Comparison of ENCODE assay signal across 9 mouse cellular contexts in the genomic region with DNA sequence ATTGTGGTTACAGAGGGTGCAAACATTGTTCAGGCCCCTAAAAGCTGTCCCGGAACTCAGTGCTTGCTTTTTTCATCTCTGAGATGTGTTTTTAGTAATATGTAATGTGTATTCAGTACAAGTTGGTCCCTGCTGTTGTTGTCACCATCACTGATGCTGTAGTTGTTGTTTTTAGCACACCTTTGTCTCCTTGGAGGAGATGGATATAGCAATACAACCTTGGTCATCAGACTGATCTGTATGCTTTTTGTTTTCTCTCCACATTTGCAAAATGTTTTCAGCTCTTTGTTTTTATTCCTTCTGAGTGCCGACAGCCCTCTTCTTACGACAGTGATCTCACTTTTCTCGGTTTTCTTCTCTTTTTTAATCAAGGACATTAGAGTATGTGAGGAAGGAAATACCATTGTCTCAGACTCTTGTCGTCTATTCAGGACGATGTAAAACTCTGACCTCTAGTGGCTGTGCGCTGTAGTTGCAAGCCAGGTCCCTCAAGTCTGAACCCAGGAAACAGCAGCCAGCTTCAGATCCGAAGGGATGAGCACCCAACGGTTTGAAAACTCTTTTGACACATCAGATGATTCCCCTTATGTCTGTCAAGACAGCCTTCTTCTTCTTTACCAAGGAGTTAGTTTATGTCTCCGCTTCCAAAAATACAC.
DNase-seq lines count a peak whose midpoint lies in the region; ATAC-seq and TF ChIP-seq lines count a peak whose summit lies in the region.
"Had no signal": no experiment of that assay in that cellular context is flagged by ENCODE, and none has a peak within 500 bp of the region (broad histone marks: within the 10 kb centered on the region; RNA-seq: fewer than 3 reads in every experiment).

No protein-coding gene starts in this region.

- no peak for ATAC-seq in heart, embryonic 11.5 days (replicated peaks; ENCODE audit: insufficient number of reproducible peaks, low FRiP score, low TSS enrichment)
- ATAC-seq in intestine, embryonic 14.5 days (replicated peaks; ENCODE audit: low FRiP score, low TSS enrichment, low read depth): peak; percentile 64; the same call in 1 of the 2 replicates
- peak; percentile 79; the same call in 1 of the 2 replicates for ATAC-seq in midbrain, embryonic 14.5 days (ENCODE audit: low FRiP score, low TSS enrichment)

- no peak for TF ChIP-seq POLR2A in cerebellum, adult 2 months (IDR thresholded peaks at IDR 0.05; ENCODE audit: borderline replicate concordance, insufficient read depth, low read length)

- no peaks in the 10 kb centered on the region for H3K27me3 ChIP-seq in heart, embryonic 11.5 days (ENCODE audit: control insufficient read depth, insufficient read depth, low read length)
- no peaks in the 10 kb centered on the region for H3K27me3 ChIP-seq in cerebellum, adult 2 months (ENCODE audit: control insufficient read depth, insufficient read depth, low read length)
- no peaks in the 10 kb centered on the region for H3K27me3 ChIP-seq in intestine, embryonic 14.5 days (replicated peaks; ENCODE audit: control insufficient read depth, insufficient read depth, low read length)
- no peaks in the 10 kb centered on the region for H3K27me3 ChIP-seq in midbrain, embryonic 14.5 days (ENCODE audit: control insufficient read depth, insufficient read depth, low read length)

- H3K36me3 ChIP-seq in heart, embryonic 11.5 days (ENCODE audit: control insufficient read depth, insufficient read depth, low read length): no peaks in the 10 kb centered on the region
- no peaks in the 10 kb centered on the region for H3K36me3 ChIP-seq in intestine, embryonic 14.5 days (ENCODE audit: control insufficient read depth, insufficient read depth, low read length)
- no peaks in the 10 kb centered on the region for H3K36me3 ChIP-seq in midbrain, embryonic 14.5 days (ENCODE audit: control insufficient read depth, insufficient read depth, low read length)

- DNase-seq in heart, adult 11 months: peak; percentile 92
- DNase-seq in cerebellum, adult 2 months: peak; percentile 44 to 50
- peak; percentile 14 to 65 for DNase-seq in frontal cortex, postnatal 10 days (ENCODE audit: low spot score in 2 of 2)
- peak; percentile 68 for DNase-seq in intestine, embryonic 14.5 days (ENCODE audit: low spot score)
- peak; percentile 19 to 41 for DNase-seq in left cerebral cortex, adult 8-10 months (ENCODE audit: low spot score in 2 of 2)
- peak; percentile 93 for DNase-seq in midbrain, embryonic 14.5 days
- peak; percentile 28 for DNase-seq in skeletal muscle tissue, adult 2 months (ENCODE audit: low read depth, low spot score)

- no peak overlapping the region for H3K27ac ChIP-seq in heart, embryonic 11.5 days (ENCODE audit: low read depth, low read length)
- H3K27ac ChIP-seq in cerebellum, adult 2 months (ENCODE audit: insufficient read depth, low read length): no peak overlapping the region
- no peak overlapping the region for H3K27ac ChIP-seq in intestine, embryonic 14.5 days (ENCODE audit: low read depth)
- H3K27ac ChIP-seq in midbrain, embryonic 14.5 days (replicated peaks; ENCODE audit: low read depth, low read length): no peak overlapping the region

- 13% methylated on average over 10 of the region's 10 CpGs for WGBS in heart, embryonic 11.5 days (ENCODE audit: insufficient replicate concordance)
- 17% methylated on average over 10 of the region's 10 CpGs for WGBS in cerebellum, adult 2 months
- WGBS in intestine, embryonic 14.5 days: 13% methylated on average over 10 of the region's 10 CpGs
- 15% methylated on average over 10 of the region's 10 CpGs for WGBS in midbrain, embryonic 14.5 days

- no peaks in the 10 kb centered on the region for H3K9me3 ChIP-seq in heart, embryonic 11.5 days (replicated peaks; ENCODE audit: control insufficient read depth, low read length)
- no peaks in the 10 kb centered on the region for H3K9me3 ChIP-seq in intestine, embryonic 14.5 days (ENCODE audit: control insufficient read depth, low read length)
- H3K9me3 ChIP-seq in midbrain, embryonic 14.5 days (ENCODE audit: control insufficient read depth, low read length): no peaks in the 10 kb centered on the region

- peak; percentile 76 for TF ChIP-seq CTCF in cerebellum, adult 2 months (IDR thresholded peaks at IDR 0.05; ENCODE audit: borderline replicate concordance, insufficient read depth, low read depth, low read length)

- H3K4me3 ChIP-seq in heart, embryonic 11.5 days (ENCODE audit: low read depth, low read length): no peak overlapping the region
- H3K4me3 ChIP-seq in cerebellum, adult 2 months (replicated peaks; ENCODE audit: insufficient read depth, low read depth, low read length): no peak overlapping the region
- H3K4me3 ChIP-seq in intestine, embryonic 14.5 days (ENCODE audit: low read depth, low read length): no peak overlapping the region
- H3K4me3 ChIP-seq in midbrain, embryonic 14.5 days (replicated peaks; ENCODE audit: low read depth, low read length): no peak overlapping the region
- H3K4me3 ChIP-seq: megakaryocyte, embryonic 14.5 days had no signal

- no peak overlapping the region for H3K9ac ChIP-seq in heart, embryonic 11.5 days (ENCODE audit: low read depth, low read length)
- no peak overlapping the region for H3K9ac ChIP-seq in intestine, embryonic 14.5 days (ENCODE audit: low read length)
- no peak overlapping the region for H3K9ac ChIP-seq in midbrain, embryonic 14.5 days (replicated peaks; ENCODE audit: low read length)

- H3K4me2 ChIP-seq in heart, embryonic 11.5 days: no peak overlapping the region
- H3K4me2 ChIP-seq in intestine, embryonic 14.5 days (ENCODE audit: low read length): no peak overlapping the region
- no peak overlapping the region for H3K4me2 ChIP-seq in midbrain, embryonic 14.5 days (ENCODE audit: low read length)

- H3K4me1 ChIP-seq in heart, embryonic 11.5 days (ENCODE audit: control insufficient read depth, insufficient read depth, low read length): 0 out of 2 replicates have a peak, but pooled peaks cover 7% of the 10 kb centered on the region
- H3K4me1 ChIP-seq in cerebellum, adult 2 months (ENCODE audit: control insufficient read depth, insufficient read depth, low read length): no peaks in the 10 kb centered on the region
- H3K4me1 ChIP-seq in intestine, embryonic 14.5 days (replicated peaks; ENCODE audit: control insufficient read depth, insufficient read depth, low read length): 0 out of 2 replicates have a peak, but pooled peaks cover 8% of the 10 kb centered on the region
- 0 out of 2 replicates have a peak, but pooled peaks cover 4% of the 10 kb centered on the region for H3K4me1 ChIP-seq in midbrain, embryonic 14.5 days (ENCODE audit: control insufficient read depth, insufficient read depth, low read length)
- H3K4me1 ChIP-seq: megakaryocyte, embryonic 14.5 days had no signal

Comparison
In these comparisons a context has a peak if more than half of its experiments do, and no peak if none do; other contexts are left out.
1. DNase-seq: peak in every context shown above with its lines; median percentile 93 in midbrain, embryonic 14.5 days; 92 in heart, adult 11 months; 68 in intestine, embryonic 14.5 days; 47 in cerebellum, adult 2 months; 40 in frontal cortex, postnatal 10 days; 30 in left cerebral cortex, adult 8-10 months; 28 in skeletal muscle tissue, adult 2 months.